Mouse (Mus musculus): ENCODE measurements around the gene Lpin1. TPM values are rescaled to one million over a fixed set of nuclear protein-coding genes. Genes with fewer than 3 reads are reported as not detected.

Lpin1 gene
- total and polyA plus RNA-seq, 3 experiments = 14.1 to 25.9 (median 19.6) TPM

GRCm38 (mm10) chr12:16587767-16588166, 23.0 kb downstream of the Lpin1 start:
- Histone ChIP-seq H3K4me1 (ENCODE audit: insufficient read depth, low read depth, low read length) (peaks cover 89% of the 10 kb centered on the region), H3K36me3 (replicated peaks) (peaks cover 38% of the 10 kb centered on the region), H3K4me3 (ENCODE audit: low read depth, low read length) (peak overlapping the region; percentile 42; the same call in 1 of the 2 replicates), H3K27me3 (ENCODE audit: insufficient read depth, low read length) (no peaks in the 10 kb centered on the region), H3K9me3 (replicated peaks) (no peaks in the 10 kb centered on the region)
- DNase-seq (ENCODE audit: low spot score) (no peak), ATAC-seq (ENCODE audit: extremely low read depth, insufficient number of reproducible peaks, low FRiP score, poor library complexity, severe bottlenecking) (no peak)
- no peak for TF ChIP-seq GATA1 (IDR thresholded peaks at IDR 0.05; ENCODE audit: borderline replicate concordance, low read length)
- TF ChIP-seq TAL1 (conservative IDR thresholded peaks at IDR 0.05; ENCODE audit: low read depth, low read length) = no peak
- TF ChIP-seq POLR2AphosphoS5 (IDR thresholded peaks at IDR 0.05; ENCODE audit: insufficient replicate concordance, low read depth, low read length) = no peak
- TF ChIP-seq CTCF (IDR thresholded peaks at IDR 0.05; ENCODE audit: low read depth, low read length) = no peak
- no peak for TF ChIP-seq GATA2 (IDR thresholded peaks at IDR 0.05; ENCODE audit: borderline replicate concordance, low read depth, low read length)

- H3K27me3 ChIP-seq (ENCODE audit: insufficient read depth, low read length) = no peaks in the 10 kb centered on the region
- no peak for DNase-seq (ENCODE audit: low spot score)
- TF ChIP-seq GATA1 (IDR thresholded peaks at IDR 0.05; ENCODE audit: borderline replicate concordance, low read length) = no peak
- TF ChIP-seq CTCF (IDR thresholded peaks at IDR 0.05; ENCODE audit: low read depth, low read length) = no peak
- no peak for TF ChIP-seq POLR2AphosphoS5 (IDR thresholded peaks at IDR 0.05; ENCODE audit: insufficient replicate concordance, low read depth, low read length)
- no peak for TF ChIP-seq GATA2 (IDR thresholded peaks at IDR 0.05; ENCODE audit: borderline replicate concordance, low read depth, low read length)
- no peak for TF ChIP-seq TAL1 (conservative IDR thresholded peaks at IDR 0.05; ENCODE audit: low read depth, low read length)
- ATAC-seq (ENCODE audit: extremely low read depth, insufficient number of reproducible peaks, low FRiP score, poor library complexity, severe bottlenecking) = no peak
- peaks cover 84% of the 10 kb centered on the region for H3K4me1 ChIP-seq (ENCODE audit: insufficient read depth, low read depth, low read length)
- no peaks in the 10 kb centered on the region for H3K9me3 ChIP-seq (replicated peaks)
- H3K36me3 ChIP-seq (replicated peaks) = peaks cover 44% of the 10 kb centered on the region
- H3K4me3 ChIP-seq (ENCODE audit: low read depth, low read length) = no peak overlapping the region; the same call in 1 of the 2 replicates
Observed at GRCm38 (mm10) chr12:16587111-16587510, 23.7 kb downstream of the Lpin1 start.

GRCm38 (mm10) chr12:16584964-16585363, 25.8 kb downstream of the Lpin1 start:
- no peak for TF ChIP-seq GATA2 (IDR thresholded peaks at IDR 0.05; ENCODE audit: borderline replicate concordance, low read depth, low read length)
- TF ChIP-seq TAL1 (conservative IDR thresholded peaks at IDR 0.05; ENCODE audit: low read depth, low read length) = no peak
- H3K4me1 ChIP-seq (ENCODE audit: insufficient read depth, low read depth, low read length) = peaks cover 76% of the 10 kb centered on the region

GRCm38 (mm10) chr12:16584035-16584682, 26.6 kb downstream of the Lpin1 start:
- Histone ChIP-seq H3K27me3 (ENCODE audit: insufficient read depth, low read length) (no peaks in the 10 kb centered on the region), H3K4me1 (ENCODE audit: insufficient read depth, low read depth, low read length) (peaks cover 75% of the 10 kb centered on the region), H3K36me3 (replicated peaks) (peaks cover 74% of the 10 kb centered on the region), H3K4me3 (ENCODE audit: low read depth, low read length) (no peak overlapping the region; the same call in 1 of the 2 replicates), H3K9me3 (replicated peaks) (no peaks in the 10 kb centered on the region)
- DNase-seq (ENCODE audit: low spot score) = peak; percentile 10
- TF ChIP-seq CTCF (IDR thresholded peaks at IDR 0.05; ENCODE audit: low read depth, low read length) (no peak), GATA2 (IDR thresholded peaks at IDR 0.05; ENCODE audit: borderline replicate concordance, low read depth, low read length) (no peak), GATA1 (IDR thresholded peaks at IDR 0.05; ENCODE audit: borderline replicate concordance, low read length) (no peak), TAL1 (conservative IDR thresholded peaks at IDR 0.05; ENCODE audit: low read depth, low read length) (no peak), POLR2AphosphoS5 (IDR thresholded peaks at IDR 0.05; ENCODE audit: insufficient replicate concordance, low read depth, low read length) (no peak)
- peak; percentile 6; the same call in 1 of the 2 replicates for ATAC-seq (ENCODE audit: extremely low read depth, insufficient number of reproducible peaks, low FRiP score, poor library complexity, severe bottlenecking)

More at GRCm38 (mm10) chr12:16584964-16585363, 25.8 kb downstream of the Lpin1 start:
- no peaks in the 10 kb centered on the region for H3K9me3 ChIP-seq (replicated peaks)
- no peak overlapping the region; the same call in 1 of the 2 replicates for H3K4me3 ChIP-seq (ENCODE audit: low read depth, low read length)
- DNase-seq (ENCODE audit: low spot score) = no peak
- peaks cover 66% of the 10 kb centered on the region for H3K36me3 ChIP-seq (replicated peaks)
- ATAC-seq (ENCODE audit: extremely low read depth, insufficient number of reproducible peaks, low FRiP score, poor library complexity, severe bottlenecking) = no peak
- H3K27me3 ChIP-seq (ENCODE audit: insufficient read depth, low read length) = no peaks in the 10 kb centered on the region

- TF ChIP-seq GATA2 (IDR thresholded peaks at IDR 0.05; ENCODE audit: borderline replicate concordance, low read depth, low read length) (no peak), GATA1 (IDR thresholded peaks at IDR 0.05; ENCODE audit: borderline replicate concordance, low read length) (no peak), CTCF (IDR thresholded peaks at IDR 0.05; ENCODE audit: low read depth, low read length) (no peak), POLR2AphosphoS5 (IDR thresholded peaks at IDR 0.05; ENCODE audit: insufficient replicate concordance, low read depth, low read length) (no peak)
- no peak overlapping the region for H3K4me3 ChIP-seq (ENCODE audit: low read depth, low read length)
- peaks cover 73% of the 10 kb centered on the region for H3K4me1 ChIP-seq (ENCODE audit: insufficient read depth, low read depth, low read length)
- H3K27me3 ChIP-seq (ENCODE audit: insufficient read depth, low read length) = no peaks in the 10 kb centered on the region
- ATAC-seq (ENCODE audit: extremely low read depth, insufficient number of reproducible peaks, low FRiP score, poor library complexity, severe bottlenecking) = no peak
- DNase-seq (ENCODE audit: low spot score) = no peak
- H3K36me3 ChIP-seq (replicated peaks) = peaks cover 82% of the 10 kb centered on the region
- no peaks in the 10 kb centered on the region for H3K9me3 ChIP-seq (replicated peaks)
Observed at GRCm38 (mm10) chr12:16583313-16583712, 27.5 kb downstream of the Lpin1 start.

GRCm38 (mm10) chr12:16580306-16580705, 30.5 kb downstream of the Lpin1 start:
- TF ChIP-seq CTCF (IDR thresholded peaks at IDR 0.05; ENCODE audit: low read depth, low read length) (no peak), GATA1 (IDR thresholded peaks at IDR 0.05; ENCODE audit: borderline replicate concordance, low read length) (no peak), POLR2AphosphoS5 (IDR thresholded peaks at IDR 0.05; ENCODE audit: insufficient replicate concordance, low read depth, low read length) (no peak), TAL1 (conservative IDR thresholded peaks at IDR 0.05; ENCODE audit: low read depth, low read length) (no peak), GATA2 (IDR thresholded peaks at IDR 0.05; ENCODE audit: borderline replicate concordance, low read depth, low read length) (no peak)
- no peak overlapping the region for H3K4me3 ChIP-seq (ENCODE audit: low read depth, low read length)
- H3K36me3 ChIP-seq (replicated peaks) = peaks cover 94% of the 10 kb centered on the region
- no peaks in the 10 kb centered on the region for H3K9me3 ChIP-seq (replicated peaks)
- no peak for ATAC-seq (ENCODE audit: extremely low read depth, insufficient number of reproducible peaks, low FRiP score, poor library complexity, severe bottlenecking)
- no peak for DNase-seq (ENCODE audit: low spot score)
- no peaks in the 10 kb centered on the region for H3K27me3 ChIP-seq (ENCODE audit: insufficient read depth, low read length)
- peaks cover 51% of the 10 kb centered on the region for H3K4me1 ChIP-seq (ENCODE audit: insufficient read depth, low read depth, low read length)

Measured in G1E (cell line).